Mouse (Mus musculus) megakaryocyte, embryonic 14.5 days (primary cell): Measurements from ENCODE around the gene Gm20489. TPM values are rescaled to one million over a fixed set of nuclear protein-coding genes. Genes with fewer than 3 reads are reported as not detected.

Source experiments
- H3K27me3 ChIP-seq: replicated peaks from 2 replicates; pipeline ENCODE3; 2012; ENCODE audit warnings: inconsistent platforms
- H3K36me3 ChIP-seq: replicated peaks from 2 replicates; pipeline ENCODE3; 2012; ENCODE audit warnings: low read length, inconsistent platforms, mixed read lengths
- H3K4me1 ChIP-seq: 2 replicates; pipeline ENCODE4 v1.6.1; 2012; ENCODE audit warnings: inconsistent platforms
- H3K4me3 ChIP-seq: replicated peaks from 2 replicates; pipeline ENCODE3; 2012; ENCODE audit warnings: moderate library complexity, mild to moderate bottlenecking, inconsistent platforms
- H3K9me3 ChIP-seq: 2 replicates; pipeline ENCODE4 v1.6.1; 2012; ENCODE audit warnings: inconsistent platforms
- FLI1 ChIP-seq: IDR thresholded peaks from 2 replicates; pipeline ENCODE4 v1.6.1; 2012; ENCODE audit warnings: low read length, inconsistent platforms, mixed read lengths
- GATA1 ChIP-seq: IDR thresholded peaks from 3 replicates; pipeline ENCODE4 v1.6.1; 2012; ENCODE audit warnings: mixed read lengths, low read length, inconsistent platforms, borderline replicate concordance
- polyA plus RNA-seq: library from polyadenylated mRNA; stranded (reverse); fragments of >175 nt; gene quantifications from 2 replicates; pipeline ENCODE4 v1.2.3, GENCODE M21; 2012; ENCODE audit warnings: low replicate concordance; ENCODE audit not compliant: insufficient read depth

Gm20489 gene
- polyA plus RNA-seq, 1 experiment: 0.11 TPM

DNA sequence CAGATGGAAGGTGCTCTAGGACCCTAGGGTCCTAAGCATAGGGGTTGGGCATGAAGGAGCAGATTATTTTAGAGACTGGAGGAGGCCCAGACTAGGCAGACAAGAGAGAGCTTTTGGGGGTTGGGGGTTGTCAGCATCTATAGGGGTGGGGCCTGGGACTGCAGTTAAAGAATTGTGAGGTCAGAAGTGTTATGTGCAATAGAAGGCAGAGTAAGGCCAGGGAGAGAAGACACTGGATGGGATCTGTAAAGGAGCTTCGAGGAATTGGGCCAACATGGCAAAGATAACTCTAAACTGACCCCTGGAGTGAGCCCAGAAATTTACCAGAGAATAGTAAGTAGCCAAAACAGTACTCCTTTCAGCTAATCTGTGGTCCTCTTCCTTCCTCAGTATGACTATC is 4.9 kb downstream of the Gm20489 start, which contains the start of gene Gm614:
Gene Gm614 (minus strand): TSS at position 101 of the 400 bp plus-strand sequence.
- Histone ChIP-seq H3K9me3 (no peaks in the 10 kb centered on the region), H3K27me3 (peaks cover 34% of the 10 kb centered on the region), H3K4me3 (no peak within 1 kb of the TSS), H3K4me1 (peaks cover 52% of the 10 kb centered on the region), H3K36me3 (peaks cover 32% of the 10 kb centered on the region)
- no peak for TF ChIP-seq GATA1
- TF ChIP-seq FLI1: no peak

DNA sequence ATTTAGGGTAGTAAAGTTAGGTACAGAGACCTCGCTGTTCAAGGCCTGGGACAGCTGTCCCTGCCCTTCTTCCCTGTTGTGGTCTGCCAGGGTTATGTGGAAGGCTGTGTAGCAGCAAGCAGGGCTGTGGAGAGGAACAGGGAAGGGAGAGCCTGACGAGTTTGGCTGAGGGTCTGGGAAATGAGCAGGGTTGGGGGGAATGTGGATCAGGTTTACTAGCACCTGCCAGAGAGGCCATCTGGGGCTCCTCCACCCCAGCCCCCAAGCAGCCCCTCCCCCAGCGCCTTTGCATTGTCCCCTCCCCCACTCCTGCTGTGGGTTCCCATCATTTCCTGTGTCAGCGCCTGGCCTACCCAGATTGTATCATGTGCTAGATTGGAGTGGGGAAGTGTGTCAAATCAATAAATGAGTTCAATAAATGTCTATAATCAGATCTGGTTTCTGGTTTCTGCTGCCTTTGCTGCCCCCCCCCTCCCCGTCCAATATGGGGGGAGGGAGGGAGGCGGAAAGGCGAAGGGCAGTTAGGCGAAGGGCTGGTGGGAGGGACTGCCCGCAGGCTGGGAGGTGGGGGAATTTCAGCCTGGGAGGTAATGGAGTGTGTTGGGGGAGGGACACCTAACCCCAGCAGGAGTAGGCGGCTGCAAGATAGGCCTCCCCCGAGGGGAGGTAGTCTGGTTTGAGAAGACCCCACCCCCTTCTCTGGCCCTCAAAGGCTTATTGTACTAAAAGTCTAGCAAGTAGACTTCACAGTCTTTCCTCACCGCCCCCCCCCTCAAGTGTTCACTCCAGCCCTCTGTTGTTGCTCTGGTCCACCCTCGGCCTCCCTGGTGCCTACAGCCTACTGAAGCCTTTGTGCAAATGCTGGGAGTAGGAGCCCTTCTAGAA is 8.1 kb downstream of the Gm20489 start:
- H3K27me3 ChIP-seq: peaks cover 35% of the 10 kb centered on the region
- H3K4me1 ChIP-seq: peaks cover 24% of the 10 kb centered on the region
- H3K4me3 ChIP-seq: peak overlapping the region; percentile 33
- TF ChIP-seq GATA1 (no peak), FLI1 (no peak)
- peaks cover 2% of the 10 kb centered on the region; the same call in 1 of the 2 replicates for H3K9me3 ChIP-seq
- H3K36me3 ChIP-seq: peaks cover 42% of the 10 kb centered on the region

- Histone ChIP-seq H3K36me3 (peaks cover 23% of the 10 kb centered on the region), H3K9me3 (peaks cover 21% of the 10 kb centered on the region), H3K27me3 (peaks cover 30% of the 10 kb centered on the region), H3K4me3 (no peak overlapping the region), H3K4me1 (peaks cover 16% of the 10 kb centered on the region)
- TF ChIP-seq FLI1 (no peak), GATA1 (no peak)
These were observed 12.2 kb downstream of the Gm20489 start for GRCm38 (mm10) chrX:101256603-101257002.

GRCm38 (mm10) chrX:101254740-101255139 is 14.1 kb downstream of the Gm20489 start:
- Histone ChIP-seq H3K4me3 (peak overlapping the region; percentile 94), H3K9me3 (peaks cover 21% of the 10 kb centered on the region), H3K4me1 (peaks cover 4% of the 10 kb centered on the region; the same call in 1 of the 2 replicates), H3K27me3 (peaks cover 28% of the 10 kb centered on the region), H3K36me3 (peaks cover 23% of the 10 kb centered on the region)
- TF ChIP-seq FLI1 (no peak), GATA1 (no peak)

DNA sequence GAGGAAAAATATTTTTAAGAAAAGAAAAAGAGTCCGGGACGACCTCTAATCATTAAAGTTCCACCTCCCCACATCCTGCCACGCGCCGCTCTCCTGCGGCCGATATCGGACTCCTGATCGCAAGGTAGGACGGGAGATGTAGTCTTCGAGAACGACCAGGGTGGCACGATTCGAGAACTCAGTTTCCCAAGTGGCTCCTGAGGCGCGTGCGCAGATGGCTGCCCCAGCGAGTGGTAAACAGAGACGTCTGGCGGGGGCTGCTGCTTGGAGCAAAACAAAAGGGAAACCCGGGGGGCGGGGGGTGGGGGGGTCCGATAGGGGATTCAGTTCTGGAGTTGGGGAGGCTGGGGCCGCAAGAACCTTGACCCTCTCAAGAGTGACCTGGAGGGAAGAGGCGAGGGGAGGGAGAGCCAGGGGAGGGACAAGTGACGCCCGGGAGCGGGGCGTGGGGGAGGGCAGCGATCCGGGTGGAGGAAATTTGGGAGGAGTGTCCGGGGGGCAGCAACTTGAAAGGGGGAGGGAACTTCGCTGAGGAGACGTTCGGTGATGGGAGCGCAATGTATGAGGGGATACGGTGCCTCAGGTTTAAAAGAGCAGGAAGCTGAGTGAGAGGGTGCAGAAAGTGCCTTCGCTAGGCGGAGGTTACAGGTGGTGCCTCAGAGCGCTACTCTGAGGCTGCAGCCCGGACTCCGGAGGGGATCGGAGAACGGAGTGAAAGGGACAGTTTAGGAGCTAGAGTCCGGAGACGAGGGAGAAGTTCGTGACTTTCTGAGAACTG is 14.7 kb downstream of the Gm20489 start, which contains the start of gene Foxo4:
Gene Foxo4 (plus strand): TSS at position 577 of the 778 bp plus-strand sequence.
- Histone ChIP-seq H3K27me3 (peaks cover 31% of the 10 kb centered on the region), H3K9me3 (peaks cover 21% of the 10 kb centered on the region), H3K4me3 (peak within 1 kb of the TSS; percentile 94), H3K36me3 (peaks cover 17% of the 10 kb centered on the region), H3K4me1 (peaks cover 4% of the 10 kb centered on the region; the same call in 1 of the 2 replicates)
- no peak for TF ChIP-seq GATA1
- TF ChIP-seq FLI1: no peak

DNA sequence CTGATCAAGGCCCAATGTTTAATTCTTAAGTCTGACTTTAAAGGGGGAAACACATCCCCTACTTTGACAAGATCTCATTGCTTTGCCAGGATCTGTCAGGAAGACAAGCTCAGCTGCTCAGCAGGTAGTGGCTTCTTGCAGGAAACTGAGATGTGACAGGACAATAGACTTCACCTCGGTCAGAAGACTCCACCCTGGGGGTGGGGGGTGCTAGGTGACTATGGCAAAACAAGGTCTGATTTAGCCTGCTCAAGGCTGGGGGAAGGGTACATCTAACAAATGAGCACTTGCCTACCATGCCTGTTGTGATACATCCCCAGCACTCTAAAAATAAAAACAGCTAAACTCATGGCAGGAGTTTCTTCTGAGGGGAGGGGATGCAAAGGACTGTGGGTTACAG is 23.8 kb downstream of the Gm20489 start:
- TF ChIP-seq GATA1 (no peak), FLI1 (no peak)
- no peaks in the 10 kb centered on the region for H3K4me1 ChIP-seq
- H3K4me3 ChIP-seq: no peak overlapping the region
- no peaks in the 10 kb centered on the region for H3K9me3 ChIP-seq
- H3K27me3 ChIP-seq: peaks cover 26% of the 10 kb centered on the region
- no peaks in the 10 kb centered on the region for H3K36me3 ChIP-seq

- Histone ChIP-seq H3K27me3 (peaks cover 9% of the 10 kb centered on the region), H3K36me3 (peaks cover 5% of the 10 kb centered on the region), H3K9me3 (no peaks in the 10 kb centered on the region), H3K4me3 (peak overlapping the region; percentile 94), H3K4me1 (no peaks in the 10 kb centered on the region)
- TF ChIP-seq FLI1: no peak
- TF ChIP-seq GATA1: no peak
These were observed 46.0 kb downstream of the Gm20489 start for GRCm38 (mm10) chrX:101222796-101223162.

DNA sequence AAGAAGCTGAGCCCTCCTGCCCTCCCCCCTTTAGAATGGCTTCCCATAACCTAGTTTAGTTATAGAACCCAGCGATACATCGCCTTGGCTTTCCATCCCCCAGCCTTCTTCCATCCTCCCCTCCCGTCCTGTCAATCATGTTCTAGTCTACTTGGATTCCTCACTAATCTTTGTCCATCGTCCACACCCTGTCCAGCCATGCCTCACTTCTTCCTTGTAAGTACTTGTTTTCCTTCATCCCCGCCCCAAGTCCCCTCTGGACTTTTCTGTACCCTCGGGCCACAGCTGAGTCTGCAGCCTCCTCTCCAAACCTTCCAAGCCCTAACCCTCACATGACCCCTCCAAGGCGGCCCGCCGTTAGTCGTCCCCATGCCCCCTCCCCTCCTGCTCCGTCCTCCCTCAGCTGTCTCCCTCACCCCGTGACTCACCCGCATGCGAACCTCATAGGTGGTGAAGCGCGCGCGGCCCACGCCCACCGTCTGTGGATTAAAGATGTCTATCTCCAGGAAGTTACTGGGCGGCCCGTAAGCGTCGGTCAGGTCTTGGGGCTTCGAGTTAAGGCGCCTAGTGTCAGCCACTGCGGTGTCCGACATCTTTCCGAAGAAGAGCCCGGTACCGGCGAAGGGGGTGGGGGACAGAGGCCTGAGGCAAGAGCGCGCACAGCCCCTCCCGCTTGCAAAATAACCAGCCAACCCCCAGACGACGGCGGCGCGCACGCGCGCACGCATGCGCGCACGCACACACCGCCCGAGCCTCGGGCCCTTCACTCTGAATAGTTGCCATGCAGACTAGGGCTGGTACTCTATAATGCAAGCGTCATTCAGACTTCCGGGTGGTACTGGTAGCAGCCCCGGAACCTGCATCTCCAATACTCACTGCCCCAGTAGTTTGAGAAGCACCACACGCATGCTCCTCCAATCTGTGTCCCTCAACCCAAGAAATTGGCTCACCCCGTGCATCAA is 46.7 kb downstream of the Gm20489 start, which contains the start of gene Snx12:
Gene Snx12 (minus strand): TSS at position 730 of the 962 bp plus-strand sequence.
- TF ChIP-seq FLI1 (no peak), GATA1 (no peak)
- Histone ChIP-seq H3K9me3 (no peaks in the 10 kb centered on the region), H3K4me3 (peak within 1 kb of the TSS; percentile 94), H3K27me3 (peaks cover 8% of the 10 kb centered on the region), H3K36me3 (peaks cover 5% of the 10 kb centered on the region), H3K4me1 (no peaks in the 10 kb centered on the region)

Other genes starting within 250 kb of the Gm20489 start
- not detected in 2 replicates for gene Tex11, start 209.4 kb downstream of the Gm20489 start, polyA plus RNA-seq
- 0.11 TPM in 1 of 2 replicates, not detected in the other for gene Slc7a3, start 183.0 kb downstream of the Gm20489 start, polyA plus RNA-seq
- 11.0 and 17.3 TPM in 2 replicates for gene Snx12, start 46.5 kb downstream of the Gm20489 start, polyA plus RNA-seq
- 4.0 and 6.7 TPM in 2 replicates for gene Foxo4, start 14.5 kb downstream of the Gm20489 start, polyA plus RNA-seq
- not detected in 2 replicates for gene Gm614, start 5.0 kb downstream of the Gm20489 start, polyA plus RNA-seq
- gene Il2rg, start 768 bp downstream of the Gm20489 start, polyA plus RNA-seq: 11.0 and 35.1 TPM in 2 replicates
- gene Med12, start 5.0 kb upstream of the Gm20489 start, polyA plus RNA-seq: 38.3 and 44.1 TPM in 2 replicates
- gene Nlgn3, start 30.1 kb upstream of the Gm20489 start, polyA plus RNA-seq: 0.22 TPM in 1 of 2 replicates, not detected in the other
- gene Gjb1, start 107.4 kb upstream of the Gm20489 start, polyA plus RNA-seq: not detected in 2 replicates
- 10.9 and 14.1 TPM in 2 replicates for gene Zmym3, start 151.8 kb upstream of the Gm20489 start, polyA plus RNA-seq
- 3.5 and 24.5 TPM in 2 replicates for gene Nono, start 160.3 kb upstream of the Gm20489 start, polyA plus RNA-seq
- not detected in 2 replicates for gene Itgb1bp2, start 180.1 kb upstream of the Gm20489 start, polyA plus RNA-seq